Mouse (Mus musculus): ENCODE data around the gene Zfp961. TPM values are rescaled to one million over a fixed set of nuclear protein-coding genes. Genes with fewer than 3 reads are reported as not detected.
A peak's percentile ranks its signal among the peaks of the same experiment; 100 is the strongest.

The Zfp961 gene
- total and polyA plus RNA-seq, 3 experiments: 5.9 to 21.4 (median 14.9) TPM

DNA sequence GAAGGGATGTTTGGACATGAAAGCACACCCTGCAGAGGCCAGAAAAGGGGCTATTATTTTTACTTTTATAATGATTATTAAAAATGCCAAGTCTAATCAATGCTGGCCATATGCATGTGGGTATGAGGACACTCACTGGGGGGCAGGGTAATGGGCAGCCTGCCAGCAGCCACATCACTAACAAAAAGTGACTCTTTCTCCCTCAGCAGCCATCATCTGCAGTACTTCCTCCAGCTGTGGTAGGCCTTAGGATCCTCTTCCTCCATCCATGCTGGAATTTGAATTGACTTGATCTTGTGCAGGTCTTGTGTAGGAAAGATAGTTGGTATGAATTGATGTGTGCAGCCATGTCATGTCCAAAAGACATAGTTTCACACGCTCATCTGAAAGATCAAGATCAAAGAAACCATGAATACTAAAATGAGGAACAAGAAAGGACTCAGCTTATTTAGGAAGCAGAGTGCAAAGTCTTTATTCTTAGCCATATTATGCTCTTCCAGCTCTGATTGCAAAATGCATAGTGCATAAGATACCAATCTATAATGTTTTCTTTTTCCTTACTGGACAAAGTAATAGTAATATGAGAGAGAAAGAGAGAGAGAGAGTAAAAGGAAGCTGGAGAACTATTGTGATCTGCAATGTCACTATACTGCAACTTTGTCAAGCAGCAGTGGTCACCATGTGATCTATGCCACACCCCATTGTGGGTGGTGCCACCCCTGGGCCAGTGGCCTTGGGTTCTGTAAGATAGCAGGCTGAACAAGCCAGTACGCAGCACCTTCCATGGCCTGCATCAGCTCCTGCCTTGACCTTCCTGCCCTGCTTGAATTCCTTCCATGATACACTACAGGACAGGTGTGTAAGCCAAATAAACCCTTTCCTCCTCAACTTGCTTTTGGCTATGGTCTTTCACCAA, 10.3 kb upstream of the Zfp961 start (continued):
- TF ChIP-seq ETS1 (conservative IDR thresholded peaks at IDR 0.05; ENCODE audit: low read depth, low read length) (no peak), MAFK (IDR thresholded peaks at IDR 0.05; ENCODE audit: insufficient replicate concordance, low read length) (no peak), USF1 (IDR thresholded peaks at IDR 0.05; ENCODE audit: low read depth, low read length) (peak; percentile 49), CTCF (conservative IDR thresholded peaks at IDR 0.05 in 1 of 2, IDR thresholded peaks at IDR 0.05 in 1 of 2; ENCODE audit: low read depth in 2 of 2, low read length in 2 of 2) (no peak)

DNA sequence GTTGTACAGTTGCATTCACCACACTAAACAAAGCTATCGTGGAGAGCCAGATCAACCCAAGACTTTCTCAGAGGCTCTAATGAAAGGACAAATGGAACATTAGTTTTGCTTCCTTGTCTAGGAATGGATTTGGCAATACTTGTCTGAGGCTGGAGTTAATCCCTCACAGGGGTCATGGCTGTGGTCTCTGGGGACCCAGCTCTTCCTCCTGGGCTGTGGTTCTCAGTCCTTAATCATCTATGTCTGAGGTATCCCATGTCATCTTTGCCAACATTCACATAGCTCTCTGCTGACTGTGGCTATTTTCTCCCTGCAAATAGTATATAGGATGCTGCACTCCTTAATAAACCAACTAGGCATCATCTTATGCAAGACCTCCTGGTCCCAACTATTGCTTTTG, 9.1 kb upstream of the Zfp961 start:
- H3K27ac ChIP-seq (ENCODE audit: insufficient read depth, low read depth): no peak overlapping the region
- H3K9ac ChIP-seq (ENCODE audit: insufficient read depth, low read depth): no peak overlapping the region
- TF ChIP-seq POLR2A (IDR thresholded peaks at IDR 0.05; ENCODE audit: low read depth, low read length) (no peak), IRF4 (IDR thresholded peaks at IDR 0.05; ENCODE audit: low read depth, low read length) (no peak), EP300 (IDR thresholded peaks at IDR 0.05; ENCODE audit: low read length) (no peak), ETS1 (conservative IDR thresholded peaks at IDR 0.05; ENCODE audit: low read depth, low read length) (no peak), ZC3H11A (IDR thresholded peaks at IDR 0.05; ENCODE audit: low read depth, low read length) (no peak), MYC (IDR thresholded peaks at IDR 0.05; ENCODE audit: low read depth, low read length) (no peak), JUND (conservative IDR thresholded peaks at IDR 0.05; ENCODE audit: low read depth, low read length) (no peak), ZKSCAN1 (IDR thresholded peaks at IDR 0.05; ENCODE audit: borderline replicate concordance, low read depth, low read length) (no peak), MXI1 (IDR thresholded peaks at IDR 0.05; ENCODE audit: low read depth, low read length) (no peak), HCFC1 (IDR thresholded peaks at IDR 0.05; ENCODE audit: low read depth, low read length) (no peak), ZNF384 (IDR thresholded peaks at IDR 0.05; ENCODE audit: low read depth, low read length) (no peak), POLR2AphosphoS2 (IDR thresholded peaks at IDR 0.05; ENCODE audit: low read depth, low read length) (no peak), CTCF (conservative IDR thresholded peaks at IDR 0.05 in 1 of 2, IDR thresholded peaks at IDR 0.05 in 1 of 2; ENCODE audit: low read depth in 2 of 2, low read length in 2 of 2) (no peak), BHLHE40 (IDR thresholded peaks at IDR 0.05; ENCODE audit: low read depth, low read length) (no peak), PAX5 (IDR thresholded peaks at IDR 0.05; ENCODE audit: low read length) (no peak), ZMIZ1 (IDR thresholded peaks at IDR 0.05; ENCODE audit: low read depth, low read length) (no peak), E2F4 (IDR thresholded peaks at IDR 0.05; ENCODE audit: insufficient replicate concordance, low read depth, low read length) (no peak), NRF1 (IDR thresholded peaks at IDR 0.05; ENCODE audit: low read depth, low read length) (no peak), GABPA (IDR thresholded peaks at IDR 0.05; ENCODE audit: insufficient replicate concordance, low read depth, low read length) (no peak)
- no peaks in the 10 kb centered on the region for H3K27me3 ChIP-seq (replicated peaks)
- in situ Hi-C loops (cut with MboI; ENCODE audit: low pct_ligation_motif_present, low pct_unique_long_range_greater_than_20kb, low sequenced_read_pairs) (no loop called here), dilution Hi-C loops (cut with MboI; ENCODE audit: extremely low pct_ligation_motif_present, extremely low pct_unique_long_range_greater_than_20kb, low sequenced_read_pairs) (no loop called here)
- no peak for DNase-seq (ENCODE audit: extremely low read depth)
- H3K79me2 ChIP-seq (replicated peaks; ENCODE audit: control insufficient read depth, extremely low read depth, insufficient read depth, poor library complexity, severe bottlenecking): no peaks in the 10 kb centered on the region
- no peaks in the 10 kb centered on the region for H3K36me3 ChIP-seq (replicated peaks in 1 of 2; ENCODE audit: control insufficient read depth in 1 of 2, insufficient read depth in 1 of 2, low read length in 1 of 2)
- H3K9me3 ChIP-seq (replicated peaks; ENCODE audit: low read length): no peaks in the 10 kb centered on the region
- no peak overlapping the region for H3K4me3 ChIP-seq (replicated peaks in 1 of 3; ENCODE audit: low read depth in 2 of 3, low read length in 2 of 3, poor library complexity in 1 of 3)
- no peak overlapping the region for H3K4me2 ChIP-seq (ENCODE audit: insufficient read depth, low read depth, poor library complexity, severe bottlenecking)
- H3K4me1 ChIP-seq (ENCODE audit: control insufficient read depth in 1 of 2, insufficient read depth in 2 of 2): peaks cover 7 to 16% of the 10 kb centered on the region in 2 experiments

Data from CH12.LX (cell line).